Mouse (Mus musculus) C2C12 (cell line): ENCODE data around the gene Aprt. TPM values are rescaled to one million over a fixed set of nuclear protein-coding genes. Genes with fewer than 3 reads are reported as not detected.

Experiments
- H3K27me3 ChIP-seq: one replicate; pipeline ENCODE4 v1.6.1; 2011; ENCODE audit not compliant: control insufficient read depth, insufficient read depth, insufficient read length
- H3K36me3 ChIP-seq: one replicate; pipeline ENCODE4 v1.6.1; 2011; ENCODE audit not compliant: control insufficient read depth, insufficient read depth
- H3K4me3 ChIP-seq: one replicate; pipeline ENCODE4 v1.5.1; 2011; ENCODE audit warnings: mild to moderate bottlenecking, control low read depth; ENCODE audit not compliant: poor library complexity, insufficient read depth, severe bottlenecking
- H3K79me2 ChIP-seq: one replicate; pipeline ENCODE4 v1.6.1; 2011; ENCODE audit not compliant: control insufficient read depth, insufficient read depth
- H3K79me3 ChIP-seq: one replicate; pipeline ENCODE4 v1.6.1; 2011; ENCODE audit warnings: low read depth, control low read depth
- H3ac ChIP-seq: one replicate; pipeline ENCODE3; 2011; ENCODE audit warnings: low read depth; ENCODE audit not compliant: control insufficient read depth, insufficient read length
- CEBPB ChIP-seq: IDR thresholded peaks from one replicate; pipeline ENCODE4 v1.6.1; 2011; ENCODE audit warnings: low read depth, mild to moderate bottlenecking, control low read depth, moderate library complexity
- CTCF ChIP-seq: IDR thresholded peaks from one replicate; pipeline ENCODE4 v1.5.1; 2011; ENCODE audit not compliant: control insufficient read depth, insufficient read depth, insufficient read length
- FOSL1 ChIP-seq: IDR thresholded peaks from one replicate; pipeline ENCODE4 v1.8.0; 2011; ENCODE audit warnings: mild to moderate bottlenecking, low read length; ENCODE audit not compliant: poor library complexity, insufficient read depth, severe bottlenecking
- MAX ChIP-seq: IDR thresholded peaks from one replicate; pipeline ENCODE4 v1.6.1; 2011; ENCODE audit warnings: mild to moderate bottlenecking, control low read depth
- MYOD1 ChIP-seq: IDR thresholded peaks from one replicate; pipeline ENCODE4 v1.6.1; 2011; ENCODE audit warnings: low read depth; ENCODE audit not compliant: control insufficient read depth, insufficient read length
- MYOG ChIP-seq: IDR thresholded peaks from one replicate; pipeline ENCODE4 v1.6.1; 2011; ENCODE audit not compliant: control insufficient read depth, insufficient read length; ENCODE audit errors: extremely low read depth
- USF1 ChIP-seq: IDR thresholded peaks from one replicate; pipeline ENCODE4 v1.6.1; 2011; ENCODE audit warnings: low read depth, mild to moderate bottlenecking, control low read depth, moderate library complexity
- polyA plus RNA-seq: library from polyadenylated mRNA; unstranded; fragments of >200 nt; fragmentation: generic; extraction: Trizol; gene quantifications from one replicate; pipeline ENCODE4 v1.2.1, GENCODE M21; 2012; ENCODE audit warnings: missing spikeins

The Aprt gene
- polyA plus RNA-seq, 1 experiment, result 615 TPM

- Histone ChIP-seq H3K79me2 (no peaks in the 10 kb centered on the region), H3K27me3 (peaks cover under 1% of the 10 kb centered on the region), H3K36me3 (no peaks in the 10 kb centered on the region), H3K79me3 (no peaks in the 10 kb centered on the region), H3ac (no peak overlapping the region), H3K4me3 (no peak overlapping the region)
- no peak for TF ChIP-seq FOSL1
- TF ChIP-seq USF1, result no peak
- no peak for TF ChIP-seq CTCF
- TF ChIP-seq MYOG, result no peak
Observed at GRCm38 (mm10) chr8:122618660-122619378, 42.1 kb upstream of the Aprt start.

GRCm38 (mm10) chr8:122617947-122618546, 41.3 kb upstream of the Aprt start:
- Histone ChIP-seq H3K36me3 (no peaks in the 10 kb centered on the region), H3ac (no peak overlapping the region), H3K4me3 (no peak overlapping the region), H3K79me2 (no peaks in the 10 kb centered on the region), H3K79me3 (no peaks in the 10 kb centered on the region), H3K27me3 (no peaks in the 10 kb centered on the region)
- TF ChIP-seq MYOD1 (no peak), USF1 (no peak), CEBPB (no peak), FOSL1 (no peak), MYOG (no peak), MAX (no peak), CTCF (peak; percentile 45)

- no peaks in the 10 kb centered on the region for H3K36me3 ChIP-seq
- H3K79me2 ChIP-seq, result no peaks in the 10 kb centered on the region
- H3K27me3 ChIP-seq, result no peaks in the 10 kb centered on the region
- no peak for TF ChIP-seq CEBPB
- no peak overlapping the region for H3ac ChIP-seq
- H3K79me3 ChIP-seq, result no peaks in the 10 kb centered on the region
- H3K4me3 ChIP-seq, result no peak overlapping the region
Observed at GRCm38 (mm10) chr8:122616181-122616905, 39.6 kb upstream of the Aprt start.

- H3K79me3 ChIP-seq, result no peaks in the 10 kb centered on the region
- peak within 1 kb of the TSS; percentile 80 for H3ac ChIP-seq
- no peaks in the 10 kb centered on the region for H3K79me2 ChIP-seq
- no peaks in the 10 kb centered on the region for H3K36me3 ChIP-seq
- peak within 1 kb of the TSS; percentile 56 for H3K4me3 ChIP-seq
- peak; percentile 69 for TF ChIP-seq USF1
- TF ChIP-seq CTCF, result no peak
- no peaks in the 10 kb centered on the region for H3K27me3 ChIP-seq
Observed at GRCm38 (mm10) chr8:122611295-122612133, 34.8 kb upstream of the Aprt start, which contains the start of the genes Galns and Trappc2l. Galns (minus strand) TSS chr8:122611463. Trappc2l (plus strand) TSS chr8:122611640.

GRCm38 (mm10) chr8:122610612-122611277, 34.0 kb upstream of the Aprt start:
- Histone ChIP-seq H3K4me3 (peak overlapping the region; percentile 56), H3K79me2 (no peaks in the 10 kb centered on the region), H3K27me3 (no peaks in the 10 kb centered on the region), H3K36me3 (no peaks in the 10 kb centered on the region), H3ac (peak overlapping the region; percentile 80), H3K79me3 (no peaks in the 10 kb centered on the region)
- TF ChIP-seq MAX (no peak), CEBPB (no peak), FOSL1 (no peak), MYOD1 (no peak), MYOG (no peak), CTCF (no peak), USF1 (no peak)

GRCm38 (mm10) chr8:122610209-122610608, 33.5 kb upstream of the Aprt start:
- TF ChIP-seq CTCF (no peak), FOSL1 (no peak), MAX (no peak), USF1 (no peak), MYOD1 (no peak), MYOG (no peak), CEBPB (no peak)
- no peaks in the 10 kb centered on the region for H3K79me2 ChIP-seq
- H3K27me3 ChIP-seq, result no peaks in the 10 kb centered on the region
- no peaks in the 10 kb centered on the region for H3K36me3 ChIP-seq
- H3K4me3 ChIP-seq, result no peak overlapping the region
- H3K79me3 ChIP-seq, result no peaks in the 10 kb centered on the region
- no peak overlapping the region for H3ac ChIP-seq
